Mouse (Mus musculus): ENCODE measurements around the gene Pla1a.

GRCm38 (mm10) chr16:38378591-38378990 lies 54.4 kb downstream of the Pla1a start:
- TF ChIP-seq CTCF (IDR thresholded peaks at IDR 0.05; ENCODE audit: control insufficient read depth, insufficient read depth, insufficient replicate concordance, low read depth, low read length) (no peak), POLR2A (IDR thresholded peaks at IDR 0.05; ENCODE audit: control insufficient read depth, low read depth, low read length) (no peak)
